Mouse (Mus musculus) liver, embryonic 13.5 days (tissue): ENCODE results near the gene Nav3. TPM values are rescaled to one million over a fixed set of nuclear protein-coding genes. Genes with fewer than 3 reads are reported as not detected.

Source experiments
- ATAC-seq: fragments of 200-750 bp; cut with Nextera tagmentation; 2 replicates; pipeline ENCODE4 v1.8.0; 2017; ENCODE audit warnings: low read depth, mild to moderate bottlenecking, moderate number of reproducible peaks, moderate library complexity
- DNase-seq: peaks from one replicate; pipeline ENCODE4 v3.0.0; 2022
- H3K27ac ChIP-seq: fragments of 300-500 bp; sonication (generic); 2 replicates; pipeline ENCODE4 v1.5.1; 2015; ENCODE audit warnings: moderate library complexity, mild to moderate bottlenecking, inconsistent platforms
- H3K27me3 ChIP-seq: fragments of 300-500 bp; sonication (generic); 2 replicates; pipeline ENCODE4 v1.6.1; 2015; ENCODE audit warnings: mild to moderate bottlenecking, inconsistent platforms
- H3K36me3 ChIP-seq: fragments of 300-500 bp; sonication (generic); 2 replicates; pipeline ENCODE4 v1.6.1; 2015; ENCODE audit warnings: mild to moderate bottlenecking, inconsistent platforms
- H3K4me1 ChIP-seq: fragments of 300-500 bp; sonication (generic); replicated peaks from 2 replicates; pipeline ENCODE4 v1.6.1; 2015; ENCODE audit warnings: inconsistent platforms
- H3K4me2 ChIP-seq: fragments of 300-500 bp; sonication (generic); 2 replicates; pipeline ENCODE4 v1.6.1; 2015; ENCODE audit warnings: inconsistent platforms, mild to moderate bottlenecking, moderate library complexity
- H3K4me3 ChIP-seq: fragments of 300-500 bp; sonication (generic); replicated peaks from 2 replicates; pipeline ENCODE4 v1.5.1; 2015; ENCODE audit warnings: mild to moderate bottlenecking, inconsistent platforms
- H3K9ac ChIP-seq: fragments of 300-500 bp; sonication (generic); 2 replicates; pipeline ENCODE4 v1.6.1; 2015; ENCODE audit warnings: mild to moderate bottlenecking, inconsistent platforms
- H3K9me3 ChIP-seq: fragments of 300-500 bp; sonication (generic); replicated peaks from 2 replicates; pipeline ENCODE4 v1.6.1; 2016; ENCODE audit warnings: inconsistent platforms
- whole genome bisulfite sequencing: fragments of 180-500 bp; shearing (Covaris S2); methylation state at CpG from one replicate; pipeline ENCODE4 v1.1.7; 2015; ENCODE audit not compliant: insufficient replicate concordance; 5-methylcytosine and 5-hydroxymethylcytosine counted together
- polyA plus RNA-seq: library from polyadenylated mRNA; unstranded; fragments of >200 nt; fragmentation: Nextera tagmentation; extraction: Ambion mirVana; gene quantifications from 2 replicates; pipeline ENCODE4 v1.2.1, GENCODE M21; 2015

Gene Nav3
- polyA plus RNA-seq, 1 experiment from 2014 or later, result 0.41 TPM

GRCm38 (mm10) chr10:109904841-109905240, 551.2 kb downstream of the Nav3 start:
- no peaks in the 10 kb centered on the region for H3K4me1 ChIP-seq
- no peak overlapping the region for H3K9ac ChIP-seq
- H3K36me3 ChIP-seq, result no peaks in the 10 kb centered on the region
- H3K27ac ChIP-seq, result no peak overlapping the region
- H3K4me2 ChIP-seq, result no peak overlapping the region
- ATAC-seq (no peak), DNase-seq (no peak)
- H3K9me3 ChIP-seq, result no peaks in the 10 kb centered on the region
- no peaks in the 10 kb centered on the region for H3K27me3 ChIP-seq
- WGBS, result 37% methylated on average over 1 of the region's 1 CpGs
- H3K4me3 ChIP-seq, result no peak overlapping the region

- DNase-seq (no peak), ATAC-seq (no peak)
- Histone ChIP-seq H3K9ac (no peak overlapping the region), H3K4me2 (no peak overlapping the region), H3K27me3 (no peaks in the 10 kb centered on the region), H3K36me3 (no peaks in the 10 kb centered on the region), H3K9me3 (no peaks in the 10 kb centered on the region), H3K4me1 (no peaks in the 10 kb centered on the region), H3K4me3 (no peak overlapping the region), H3K27ac (no peak overlapping the region)
- WGBS, result 64% methylated on average over 17 of the region's 17 CpGs
Observed at GRCm38 (mm10) chr10:109903701-109904555, 552.1 kb downstream of the Nav3 start.

- Histone ChIP-seq H3K9me3 (no peaks in the 10 kb centered on the region), H3K9ac (no peak overlapping the region), H3K4me3 (no peak overlapping the region), H3K4me1 (no peaks in the 10 kb centered on the region), H3K27me3 (no peaks in the 10 kb centered on the region), H3K36me3 (no peaks in the 10 kb centered on the region), H3K4me2 (no peak overlapping the region), H3K27ac (no peak overlapping the region)
- DNase-seq (no peak), ATAC-seq (no peak)
- 60% methylated on average over 4 of the region's 4 CpGs for whole genome bisulfite sequencing
Observed at GRCm38 (mm10) chr10:109903241-109903640, 552.8 kb downstream of the Nav3 start.

- Histone ChIP-seq H3K4me3 (no peak overlapping the region), H3K27me3 (no peaks in the 10 kb centered on the region), H3K9me3 (no peaks in the 10 kb centered on the region), H3K27ac (no peak overlapping the region), H3K9ac (no peak overlapping the region), H3K36me3 (no peaks in the 10 kb centered on the region), H3K4me2 (no peak overlapping the region), H3K4me1 (no peaks in the 10 kb centered on the region)
- 82% methylated on average over 3 of the region's 3 CpGs for WGBS
- ATAC-seq (no peak), DNase-seq (no peak)
Observed at GRCm38 (mm10) chr10:109889171-109889475, 566.9 kb downstream of the Nav3 start.

- 66% methylated on average over 11 of the region's 11 CpGs for WGBS
- Histone ChIP-seq H3K36me3 (no peaks in the 10 kb centered on the region), H3K9me3 (no peaks in the 10 kb centered on the region), H3K9ac (no peak overlapping the region), H3K4me3 (no peak overlapping the region), H3K4me1 (no peaks in the 10 kb centered on the region), H3K27ac (no peak overlapping the region), H3K27me3 (no peaks in the 10 kb centered on the region), H3K4me2 (no peak overlapping the region)
- DNase-seq, result no peak
- ATAC-seq, result no peak
Observed at GRCm38 (mm10) chr10:109888355-109889170, 567.4 kb downstream of the Nav3 start.

- Histone ChIP-seq H3K9ac (no peak overlapping the region), H3K27ac (no peak overlapping the region), H3K4me1 (no peaks in the 10 kb centered on the region), H3K4me2 (no peak overlapping the region), H3K4me3 (no peak overlapping the region), H3K36me3 (no peaks in the 10 kb centered on the region), H3K9me3 (no peaks in the 10 kb centered on the region), H3K27me3 (no peaks in the 10 kb centered on the region)
- 55% methylated on average over 3 of the region's 3 CpGs for WGBS
- no peak for DNase-seq
- no peak for ATAC-seq
Observed at GRCm38 (mm10) chr10:109887160-109887559, 568.8 kb downstream of the Nav3 start.

GRCm38 (mm10) chr10:109876107-109876506, 579.9 kb downstream of the Nav3 start:
- H3K4me1 ChIP-seq, result no peaks in the 10 kb centered on the region
- H3K4me3 ChIP-seq, result no peak overlapping the region
- no peak overlapping the region for H3K4me2 ChIP-seq
- no peaks in the 10 kb centered on the region for H3K27me3 ChIP-seq
- ATAC-seq (no peak), DNase-seq (no peak)
- no peaks in the 10 kb centered on the region for H3K9me3 ChIP-seq
- H3K27ac ChIP-seq, result no peak overlapping the region
- 63% methylated on average over 4 of the region's 4 CpGs for WGBS
- no peak overlapping the region for H3K9ac ChIP-seq
- no peaks in the 10 kb centered on the region for H3K36me3 ChIP-seq

- Histone ChIP-seq H3K27ac (no peak overlapping the region), H3K4me2 (no peak overlapping the region), H3K4me1 (no peaks in the 10 kb centered on the region), H3K27me3 (no peaks in the 10 kb centered on the region), H3K4me3 (no peak overlapping the region), H3K36me3 (no peaks in the 10 kb centered on the region), H3K9ac (no peak overlapping the region), H3K9me3 (no peaks in the 10 kb centered on the region)
- DNase-seq (no peak), ATAC-seq (no peak)
Observed at GRCm38 (mm10) chr10:109875312-109875830, 580.6 kb downstream of the Nav3 start.

- H3K27ac ChIP-seq, result no peak overlapping the region
- H3K27me3 ChIP-seq, result no peaks in the 10 kb centered on the region
- WGBS, result 56% methylated on average over 5 of the region's 5 CpGs
- no peaks in the 10 kb centered on the region for H3K9me3 ChIP-seq
- DNase-seq (no peak), ATAC-seq (no peak)
- H3K36me3 ChIP-seq, result no peaks in the 10 kb centered on the region
- H3K9ac ChIP-seq, result no peak overlapping the region
- H3K4me3 ChIP-seq, result no peak overlapping the region
- H3K4me1 ChIP-seq, result no peaks in the 10 kb centered on the region
- no peak overlapping the region for H3K4me2 ChIP-seq
Observed at GRCm38 (mm10) chr10:109874652-109875311, 581.2 kb downstream of the Nav3 start.

- 71% methylated on average over 2 of the region's 2 CpGs for WGBS
- Histone ChIP-seq H3K9me3 (no peaks in the 10 kb centered on the region), H3K27ac (no peak overlapping the region), H3K9ac (no peak overlapping the region), H3K4me2 (no peak overlapping the region), H3K4me1 (no peaks in the 10 kb centered on the region), H3K27me3 (no peaks in the 10 kb centered on the region), H3K36me3 (no peaks in the 10 kb centered on the region), H3K4me3 (no peak overlapping the region)
- no peak for DNase-seq
- no peak for ATAC-seq
Observed at GRCm38 (mm10) chr10:109866063-109866462, 589.9 kb downstream of the Nav3 start.

- DNase-seq (no peak), ATAC-seq (no peak)
- no peak overlapping the region for H3K27ac ChIP-seq
- no peaks in the 10 kb centered on the region for H3K27me3 ChIP-seq
- H3K9ac ChIP-seq, result no peak overlapping the region
- H3K4me2 ChIP-seq, result no peak overlapping the region
- WGBS, result 48% methylated on average over 1 of the region's 2 CpGs
- no peaks in the 10 kb centered on the region for H3K9me3 ChIP-seq
- no peaks in the 10 kb centered on the region for H3K4me1 ChIP-seq
- H3K4me3 ChIP-seq, result no peak overlapping the region
- H3K36me3 ChIP-seq, result no peaks in the 10 kb centered on the region
Observed at GRCm38 (mm10) chr10:109865391-109865790, 590.6 kb downstream of the Nav3 start.
